Mouse (Mus musculus) lung, embryonic 14.5 days (tissue): ENCODE measurements around the gene Metrnl. TPM values are rescaled to one million over a fixed set of nuclear protein-coding genes. Genes with fewer than 3 reads are reported as not detected.

Source experiments
- ATAC-seq: fragments of 200-750 bp; cut with Nextera tagmentation; 2 replicates; pipeline ENCODE4 v1.8.0; 2017; ENCODE audit warnings: mild to moderate bottlenecking, moderate TSS enrichment, moderate library complexity; ENCODE audit not compliant: insufficient read depth
- DNase-seq: peaks from one replicate; pipeline ENCODE4 v3.0.0-alpha.2; 2015
- H3K27ac ChIP-seq: fragments of 300-500 bp; sonication (generic); 2 replicates; pipeline ENCODE4 v1.5.1; 2014; ENCODE audit warnings: low read depth, mild to moderate bottlenecking, moderate library complexity
- H3K27me3 ChIP-seq: fragments of 300-500 bp; sonication (generic); 2 replicates; pipeline ENCODE4 v1.6.1; 2014; ENCODE audit warnings: low read length, control low read depth; ENCODE audit not compliant: insufficient read depth
- H3K36me3 ChIP-seq: fragments of 300-500 bp; sonication (generic); 2 replicates; pipeline ENCODE4 v1.6.1; 2014; ENCODE audit warnings: control low read depth; ENCODE audit not compliant: insufficient read depth
- H3K4me1 ChIP-seq: fragments of 300-500 bp; sonication (generic); 2 replicates; pipeline ENCODE4 v1.6.1; 2014; ENCODE audit warnings: antibody characterized with exemption, control low read depth; ENCODE audit not compliant: insufficient read depth
- H3K4me2 ChIP-seq: fragments of 300-500 bp; sonication (generic); 2 replicates; pipeline ENCODE4 v1.6.1; 2014; ENCODE audit warnings: mild to moderate bottlenecking
- H3K4me3 ChIP-seq: fragments of 300-500 bp; sonication (generic); 2 replicates; pipeline ENCODE4 v1.5.1; 2014; ENCODE audit warnings: low read depth, low read length
- H3K9ac ChIP-seq: fragments of 300-500 bp; sonication (generic); 2 replicates; pipeline ENCODE4 v1.6.1; 2014
- H3K9me3 ChIP-seq: fragments of 300-500 bp; sonication (generic); 2 replicates; pipeline ENCODE4 v1.6.1; 2016; ENCODE audit warnings: low read depth, low read length, control low read depth
- CTCF ChIP-seq: IDR thresholded peaks from 2 replicates; pipeline ENCODE4 v1.5.1; 2016; ENCODE audit warnings: antibody characterized with exemption, low read depth
- WGBS: fragments of 180-500 bp; shearing (Covaris S2); extraction: QIAGEN DNeasy Blood & Tissue Kit; methylation state at CpG from one replicate; pipeline ENCODE4 v1.1.7; 2014; 5-methylcytosine and 5-hydroxymethylcytosine counted together
- polyA plus RNA-seq: library from polyadenylated mRNA; unstranded; fragments of >200 nt; fragmentation: Nextera tagmentation; extraction: Ambion mirVana; gene quantifications from 2 replicates; pipeline ENCODE4 v1.2.1, GENCODE M21; 2014

Gene Metrnl
- polyA plus RNA-seq, 1 experiment from 2014 or later = 20.2 TPM

- Histone ChIP-seq H3K9me3 (no peaks in the 10 kb centered on the region), H3K36me3 (peaks cover 6% of the 10 kb centered on the region; the same call in 1 of the 2 replicates), H3K4me1 (no peaks in the 10 kb centered on the region), H3K9ac (peak overlapping the region; percentile 72), H3K4me2 (peak overlapping the region; percentile 73), H3K27me3 (no peaks in the 10 kb centered on the region), H3K4me3 (peak overlapping the region; percentile 69), H3K27ac (peak overlapping the region; percentile 92)
- WGBS = under 1% methylated on average over 22 of the region's 22 CpGs
- no peak for TF ChIP-seq CTCF
- DNase-seq = peak; percentile 6
- ATAC-seq = peak; percentile 36; the same call in 1 of the 2 replicates
These were observed 28.9 kb upstream of the Metrnl start for GRCm38 (mm10) chr11:121672312-121672989.

- H3K9me3 ChIP-seq = no peaks in the 10 kb centered on the region
- peak; percentile 100 for DNase-seq
- peak; percentile 100 for ATAC-seq
- no peaks in the 10 kb centered on the region for H3K4me1 ChIP-seq
- H3K36me3 ChIP-seq = peaks cover 6% of the 10 kb centered on the region; the same call in 1 of the 2 replicates
- peak within 1 kb of the TSS; percentile 72 for H3K9ac ChIP-seq
- WGBS = under 1% methylated on average over 46 of the region's 46 CpGs
- no peak; the same call in 1 of the 2 replicates for TF ChIP-seq CTCF
- peak within 1 kb of the TSS; percentile 92 for H3K27ac ChIP-seq
- H3K4me2 ChIP-seq = peak within 1 kb of the TSS; percentile 73
- no peaks in the 10 kb centered on the region for H3K27me3 ChIP-seq
- H3K4me3 ChIP-seq = peak within 1 kb of the TSS; percentile 69
These were observed 28.3 kb upstream of the Metrnl start, which contains the start of gene B3gntl1 for GRCm38 (mm10) chr11:121672990-121673572. TSS of gene B3gntl1 (minus strand) at chr11:121673153.

GRCm38 (mm10) chr11:121673629-121674028, 27.7 kb upstream of the Metrnl start:
- Histone ChIP-seq H3K9ac (peak overlapping the region; percentile 47), H3K9me3 (no peaks in the 10 kb centered on the region), H3K4me2 (peak overlapping the region; percentile 73), H3K36me3 (peaks cover 6% of the 10 kb centered on the region; the same call in 1 of the 2 replicates), H3K4me3 (peak overlapping the region; percentile 69), H3K4me1 (no peaks in the 10 kb centered on the region), H3K27ac (peak overlapping the region; percentile 74), H3K27me3 (no peaks in the 10 kb centered on the region)
- DNase-seq (no peak), ATAC-seq (peak; percentile 7; the same call in 1 of the 2 replicates)
- WGBS = 67% methylated on average over 7 of the region's 7 CpGs
- no peak for TF ChIP-seq CTCF

- no peak for TF ChIP-seq CTCF
- ATAC-seq (no peak), DNase-seq (no peak)
- Histone ChIP-seq H3K4me2 (no peak overlapping the region), H3K4me3 (no peak overlapping the region), H3K9ac (no peak overlapping the region), H3K9me3 (no peaks in the 10 kb centered on the region), H3K27me3 (no peaks in the 10 kb centered on the region), H3K4me1 (no peaks in the 10 kb centered on the region), H3K36me3 (no peaks in the 10 kb centered on the region), H3K27ac (no peak overlapping the region)
- 83% methylated on average over 2 of the region's 2 CpGs for WGBS
These were observed 24.5 kb upstream of the Metrnl start for GRCm38 (mm10) chr11:121676836-121677235.

- no peaks in the 10 kb centered on the region for H3K36me3 ChIP-seq
- ATAC-seq (no peak), DNase-seq (no peak)
- H3K9ac ChIP-seq = no peak overlapping the region
- 70% methylated on average over 2 of the region's 2 CpGs for whole genome bisulfite sequencing
- no peak for TF ChIP-seq CTCF
- no peak overlapping the region for H3K27ac ChIP-seq
- H3K4me1 ChIP-seq = no peaks in the 10 kb centered on the region
- no peak overlapping the region for H3K4me2 ChIP-seq
- H3K27me3 ChIP-seq = no peaks in the 10 kb centered on the region
- H3K4me3 ChIP-seq = no peak overlapping the region
- no peaks in the 10 kb centered on the region for H3K9me3 ChIP-seq
These were observed 21.8 kb upstream of the Metrnl start for GRCm38 (mm10) chr11:121679581-121679980.

GRCm38 (mm10) chr11:121680750-121681149, 20.6 kb upstream of the Metrnl start:
- no peaks in the 10 kb centered on the region for H3K4me1 ChIP-seq
- H3K4me2 ChIP-seq = no peak overlapping the region
- H3K27ac ChIP-seq = no peak overlapping the region
- H3K36me3 ChIP-seq = no peaks in the 10 kb centered on the region
- peak; percentile 52 for DNase-seq
- TF ChIP-seq CTCF = peak; percentile 63
- 72% methylated on average over 5 of the region's 5 CpGs for WGBS
- no peak overlapping the region for H3K4me3 ChIP-seq
- ATAC-seq = no peak
- no peaks in the 10 kb centered on the region for H3K27me3 ChIP-seq
- H3K9me3 ChIP-seq = no peaks in the 10 kb centered on the region
- no peak overlapping the region for H3K9ac ChIP-seq

GRCm38 (mm10) chr11:121683243-121683642, 18.1 kb upstream of the Metrnl start:
- peak; percentile 46 for DNase-seq
- TF ChIP-seq CTCF = no peak
- WGBS = 43% methylated on average over 3 of the region's 3 CpGs

More at GRCm38 (mm10) chr11:121683243-121683642, 18.1 kb upstream of the Metrnl start:
- no peak overlapping the region for H3K4me3 ChIP-seq
- no peaks in the 10 kb centered on the region for H3K27me3 ChIP-seq
- H3K9ac ChIP-seq = no peak overlapping the region
- H3K27ac ChIP-seq = no peak overlapping the region
- no peaks in the 10 kb centered on the region for H3K9me3 ChIP-seq
- no peak for ATAC-seq
- H3K4me1 ChIP-seq = no peaks in the 10 kb centered on the region
- H3K4me2 ChIP-seq = no peak overlapping the region
- no peaks in the 10 kb centered on the region for H3K36me3 ChIP-seq
